Mouse (Mus musculus) cerebellum, adult 18-20 months (tissue): ENCODE results near the gene Trim24.
A peak's percentile ranks its signal among the peaks of the same experiment; 100 is the strongest.
"Not testable (repeated sequence)": the region's sequence is repeated elsewhere in the genome, so short reads cannot be mapped to it uniquely, and the experiment has no call there.

Source experiments
- DNase-seq, 2 experiments: peaks; one replicate each; pipeline ENCODE4 v3.0.0; 2021

Trim24 gene

GRCm38 (mm10) chr6:37870245-37871136 is at the start of gene Trim24:
Gene Trim24 (plus strand): TSS chr6:37870811.
- peak; percentile 93 to 96 for DNase-seq

GRCm38 (mm10) chr6:37821531-37822051 is 49.0 kb upstream of the Trim24 start:
- no peak for DNase-seq

DNA sequence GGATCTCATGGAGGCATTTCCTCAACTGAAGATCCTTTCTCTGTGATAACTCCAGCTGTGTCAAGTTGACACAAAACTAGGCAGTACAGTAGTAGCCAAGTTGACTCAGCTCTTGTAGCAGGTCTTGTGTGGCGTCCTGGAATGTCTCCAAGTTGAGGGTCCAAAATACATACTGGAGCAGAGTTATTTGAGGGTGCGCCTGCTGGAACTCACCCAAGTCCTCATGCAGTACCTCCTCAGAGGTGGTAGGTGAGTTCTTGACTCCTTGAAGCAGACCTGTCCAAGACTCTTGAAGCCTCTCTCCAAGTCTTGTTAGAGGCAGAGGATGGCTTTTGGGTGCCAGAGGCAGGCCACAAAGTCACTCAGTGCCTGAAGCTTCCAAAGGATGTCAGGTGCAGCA is 48.2 kb upstream of the Trim24 start:
- no peak for DNase-seq

DNA sequence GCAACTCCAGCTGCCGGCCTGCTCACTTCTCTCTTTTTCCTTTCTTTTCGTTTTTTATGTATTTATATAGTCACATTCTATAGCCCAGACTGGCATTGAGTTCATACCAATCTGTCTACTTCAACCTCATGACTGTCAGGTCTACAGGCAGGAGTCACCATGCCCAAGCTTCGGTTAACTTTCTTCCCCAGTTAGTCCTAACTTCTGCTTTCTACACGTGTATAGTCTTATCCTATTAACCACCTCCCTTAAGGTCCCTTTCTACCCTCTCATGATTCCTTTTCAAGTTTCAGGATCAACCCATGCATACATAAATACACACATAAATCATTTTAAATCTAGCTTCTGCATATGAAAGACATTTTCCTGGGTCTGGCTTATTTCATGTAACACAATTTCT is 46.9 kb upstream of the Trim24 start:
- no peak for DNase-seq

DNA sequence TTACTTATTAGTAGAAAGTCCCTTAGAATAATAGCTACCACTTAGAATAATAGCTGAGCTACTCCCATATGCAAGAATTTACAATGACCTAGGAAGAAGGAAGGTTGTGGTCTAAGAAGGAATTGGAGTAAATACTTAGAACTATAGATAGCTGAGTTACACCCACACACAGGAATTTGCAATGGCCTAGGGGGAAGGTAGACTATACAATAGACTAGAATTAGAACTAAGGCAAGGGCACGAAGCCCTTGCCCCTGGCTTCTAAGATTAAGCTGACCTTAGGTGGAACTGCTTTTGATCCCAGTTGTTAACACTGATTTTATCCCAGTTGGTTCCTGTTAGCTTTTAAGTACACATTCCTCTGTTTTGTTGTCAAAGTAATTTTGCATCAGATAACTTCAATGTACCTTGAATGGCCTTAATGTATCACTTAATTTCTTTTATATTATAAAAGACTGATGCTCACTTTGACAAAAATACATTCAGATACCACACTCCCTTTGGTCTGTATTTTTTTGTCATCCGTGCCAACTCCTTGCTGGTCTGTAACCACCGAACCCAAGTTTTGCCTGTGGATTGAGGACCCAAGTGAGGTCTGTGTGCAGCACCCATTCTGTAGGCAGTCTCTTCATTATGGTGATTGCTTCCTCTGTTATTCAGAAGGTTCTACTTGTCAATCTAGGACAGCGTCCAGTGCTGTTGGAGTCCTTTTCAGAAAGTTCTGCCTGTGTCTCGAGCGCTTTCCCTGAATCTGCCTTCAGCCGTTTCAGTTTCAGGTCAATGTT is 45.1 kb upstream of the Trim24 start:
- DNase-seq: not testable (repeated sequence)

DNA sequence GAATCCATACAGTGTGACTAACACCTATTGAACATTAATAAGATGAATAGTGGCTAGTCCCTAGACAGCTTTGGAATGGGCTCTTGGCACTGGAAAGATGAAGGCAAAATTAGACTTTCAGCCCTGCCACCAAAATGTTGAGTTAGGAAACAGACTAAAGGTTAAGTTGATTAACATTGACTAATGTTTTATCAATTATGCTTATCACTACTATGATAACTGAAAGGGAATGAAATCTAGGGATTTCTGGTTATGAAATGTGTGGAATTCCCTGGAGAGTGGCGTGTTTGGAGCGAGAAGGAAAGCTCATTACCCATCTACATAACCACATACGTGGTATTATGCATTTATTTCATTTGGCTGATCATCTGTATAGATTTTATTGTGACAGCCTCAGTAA is 41.7 kb upstream of the Trim24 start:
- DNase-seq: no peak

DNA sequence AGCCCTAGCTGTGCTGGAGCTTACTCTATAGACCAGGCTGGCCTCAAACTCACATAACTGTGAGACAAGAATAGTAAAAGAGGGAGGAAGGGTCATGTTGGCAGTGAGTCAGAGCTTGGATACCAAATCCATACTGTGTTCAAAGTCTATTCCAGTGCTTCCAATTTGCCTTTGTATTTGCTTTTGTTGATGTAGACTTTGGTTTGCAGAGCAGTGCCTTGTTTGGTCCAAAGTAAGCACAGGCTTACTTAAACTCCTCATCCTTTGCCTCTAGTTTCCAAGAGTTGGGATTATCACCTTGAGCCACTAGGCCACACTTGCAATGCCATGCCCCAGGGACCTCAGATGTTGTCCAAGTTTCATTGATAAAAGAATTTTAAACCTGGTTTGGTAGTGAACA is 41.0 kb upstream of the Trim24 start:
- no peak for DNase-seq

GRCm38 (mm10) chr6:37833691-37834090 is 36.9 kb upstream of the Trim24 start:
- no peak for DNase-seq

DNA sequence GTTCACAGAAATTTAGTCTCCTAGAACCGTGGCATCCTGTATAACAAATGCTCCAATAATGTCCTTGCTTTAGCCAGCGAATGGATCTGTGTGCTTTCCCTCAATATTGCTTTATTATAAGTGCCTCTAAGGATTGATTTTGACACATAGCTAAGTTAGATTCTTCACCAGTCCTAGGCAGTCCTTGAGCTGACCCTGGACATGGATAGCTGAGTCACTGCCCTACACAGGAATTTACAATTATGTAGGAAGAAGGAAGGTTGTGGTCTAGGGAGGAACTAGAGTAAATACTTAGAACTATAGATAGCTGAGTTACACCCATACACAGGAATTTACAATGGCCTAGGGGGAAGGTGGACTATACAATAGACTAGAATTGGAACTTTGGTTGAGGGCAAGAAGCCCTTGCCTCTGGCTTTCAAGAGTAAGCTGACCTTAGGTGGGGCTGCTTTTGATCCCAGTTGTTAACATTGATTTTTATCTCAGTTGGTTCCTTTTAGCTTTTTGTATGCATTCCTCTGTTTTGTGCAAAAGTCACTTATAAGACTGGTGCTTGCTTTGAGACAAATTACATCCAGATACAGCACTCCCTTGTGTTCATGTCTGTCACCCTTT is 33.6 kb upstream of the Trim24 start:
- not testable (repeated sequence) for DNase-seq

- DNase-seq: no peak
These were observed 27.6 kb upstream of the Trim24 start for GRCm38 (mm10) chr6:37842779-37843605.

DNA sequence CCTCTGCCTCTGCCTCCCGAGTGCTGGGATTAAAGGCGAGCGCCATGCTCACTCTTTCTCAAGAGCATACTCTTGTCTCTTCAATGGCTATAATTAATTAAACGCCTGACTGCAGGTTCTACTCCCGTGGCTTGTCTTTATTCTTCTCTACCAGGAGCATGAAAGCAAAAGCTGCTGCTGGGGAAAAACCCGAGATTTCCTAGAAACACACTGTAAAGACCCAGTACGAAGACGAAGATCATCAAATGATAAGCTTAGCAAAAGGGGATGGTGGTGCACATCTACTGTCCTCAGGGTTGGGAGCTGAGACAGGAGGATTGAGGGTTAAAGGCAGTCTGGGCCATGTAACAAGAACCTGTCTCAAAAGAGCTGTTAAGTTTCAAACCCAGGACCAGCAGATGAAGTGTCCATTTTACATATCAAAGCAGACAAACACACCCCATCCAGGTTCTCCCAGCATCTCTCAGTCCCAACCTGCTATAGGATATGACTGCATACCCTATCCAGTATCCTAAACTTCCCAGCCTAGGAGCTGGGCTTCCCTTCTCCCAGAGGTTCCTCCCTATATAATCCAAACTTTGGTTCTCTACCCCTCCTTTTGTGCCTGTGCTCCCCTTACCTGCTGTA is 26.9 kb upstream of the Trim24 start:
- no peak for DNase-seq

GRCm38 (mm10) chr6:37844947-37845346 is 25.7 kb upstream of the Trim24 start:
- DNase-seq: not testable (repeated sequence)

DNA sequence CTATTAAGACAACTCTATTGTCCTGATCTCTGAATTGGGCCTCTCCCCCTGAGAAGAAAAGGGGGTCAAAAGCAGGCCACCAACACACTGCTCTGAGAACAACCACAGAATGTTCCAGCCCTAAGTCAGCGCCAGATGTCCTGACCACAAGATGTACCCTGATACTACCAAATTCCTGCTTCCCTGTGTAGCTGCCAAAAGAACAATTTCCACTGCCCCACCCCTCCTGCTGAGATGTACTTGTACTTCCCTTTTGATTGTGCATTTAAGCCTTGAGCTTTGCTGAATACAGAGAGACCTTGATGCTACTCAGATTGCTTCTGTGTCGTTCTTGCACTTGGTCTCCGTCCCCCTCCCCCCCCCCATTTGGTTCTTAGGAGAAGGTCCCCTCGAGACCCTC is 23.1 kb upstream of the Trim24 start:
- not testable (repeated sequence) for DNase-seq

DNA sequence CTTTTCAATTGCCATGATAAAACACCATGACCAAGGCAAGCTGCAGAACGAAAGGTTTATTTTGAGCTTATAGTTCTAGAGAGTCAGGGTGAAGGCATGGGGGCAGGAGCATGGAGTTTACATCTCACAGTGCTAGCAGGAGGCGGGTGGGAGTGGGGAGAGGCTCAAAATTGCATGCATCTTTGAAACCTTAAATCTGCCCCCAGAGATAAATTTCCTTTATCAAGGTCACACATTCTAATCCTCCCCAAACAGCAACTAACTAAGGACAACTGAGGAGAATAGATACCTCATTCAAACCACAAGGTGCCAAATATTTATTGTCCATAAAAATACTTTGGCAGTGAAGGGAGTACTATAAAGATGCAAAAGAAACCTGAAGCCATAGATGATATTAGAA is 19.3 kb upstream of the Trim24 start:
- no peak for DNase-seq

DNA sequence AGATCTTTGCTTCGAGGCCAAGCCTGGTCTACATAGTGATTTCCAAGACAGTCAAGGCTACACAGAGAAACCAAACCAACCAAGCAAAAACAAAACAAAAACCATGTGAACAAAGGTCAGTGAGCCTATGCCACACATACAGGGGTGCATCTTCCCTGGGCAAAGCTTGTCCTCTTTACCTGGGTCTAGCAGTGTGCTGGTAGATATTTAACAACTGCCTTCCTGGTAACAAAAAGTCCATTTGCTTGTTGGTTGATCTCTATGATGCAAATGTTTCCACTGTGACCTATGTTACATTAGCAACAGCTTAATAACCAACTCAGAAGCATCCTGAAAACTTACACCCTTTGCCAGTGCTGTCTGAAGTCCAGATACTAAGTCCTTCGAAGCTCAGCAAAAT is 17.3 kb upstream of the Trim24 start:
- DNase-seq: no peak

DNA sequence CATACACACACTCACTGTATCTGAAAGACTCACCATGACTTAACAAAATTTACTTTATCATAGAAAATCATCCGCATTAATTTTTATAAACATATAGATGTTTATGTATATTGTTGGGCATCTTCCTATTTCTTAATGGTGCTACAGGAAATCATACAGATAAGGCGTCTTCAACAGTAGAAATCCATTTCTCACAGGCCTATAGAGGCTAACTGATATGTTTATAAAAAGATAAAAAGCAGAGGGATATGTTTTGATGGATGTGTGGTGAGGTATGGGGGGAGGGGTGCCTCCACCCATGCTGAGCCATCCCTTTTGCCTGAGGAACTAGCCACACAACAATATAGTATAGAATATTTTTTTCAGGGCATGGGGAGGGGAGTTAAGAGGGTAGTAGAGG is 15.2 kb upstream of the Trim24 start:
- DNase-seq: no peak

DNA sequence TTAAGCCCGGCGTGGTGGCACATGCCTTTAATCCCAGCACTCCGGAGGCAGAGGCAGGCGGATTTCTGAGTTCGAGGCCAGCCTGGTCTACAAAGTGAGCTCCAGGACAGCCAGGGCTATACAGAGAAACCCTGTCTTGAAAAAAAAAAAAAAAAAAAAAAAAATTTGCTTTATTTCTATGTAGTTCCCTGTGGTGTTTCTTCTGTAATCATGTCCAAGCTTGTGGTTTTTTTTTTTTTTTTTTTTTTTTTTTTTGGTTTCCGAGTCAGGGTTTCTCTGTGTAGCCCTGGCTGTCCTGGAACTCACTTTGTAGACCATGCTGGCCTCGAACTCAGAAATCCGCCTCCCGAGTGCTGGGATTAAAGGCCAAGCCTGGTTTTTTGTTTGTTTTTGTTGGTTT is 14.3 kb upstream of the Trim24 start:
- DNase-seq: not testable (repeated sequence)

DNA sequence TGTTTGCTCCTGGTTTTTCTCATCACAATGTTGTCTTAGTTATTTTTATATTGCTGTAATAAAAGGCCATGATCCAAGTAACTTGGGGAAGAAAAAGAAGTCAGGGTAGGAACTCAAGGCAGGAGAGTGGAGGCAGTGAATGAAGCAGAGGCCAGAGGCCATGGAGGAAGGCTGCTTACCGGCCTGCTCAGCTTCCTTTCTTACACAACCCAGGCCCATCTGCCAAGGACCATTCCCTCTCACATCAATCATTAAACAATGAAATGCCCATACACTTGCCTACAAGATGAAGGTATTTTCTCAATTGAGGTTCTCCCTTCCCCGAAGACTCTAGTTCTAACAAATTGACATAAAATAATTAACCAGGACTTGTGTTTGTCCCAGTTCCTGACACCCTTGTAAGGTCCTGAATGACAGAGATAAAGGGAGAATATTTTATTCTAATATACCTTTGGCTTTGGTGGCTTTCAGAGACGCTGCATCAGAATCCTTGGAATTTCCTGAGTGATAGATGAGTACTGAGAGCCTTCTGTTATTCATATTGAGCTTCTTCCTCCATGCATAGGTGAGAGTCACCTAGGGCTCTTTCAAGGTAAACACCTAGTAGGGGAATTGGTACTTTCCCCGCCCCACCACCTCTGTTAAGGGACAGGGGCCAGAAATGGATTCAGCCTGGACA is 13.3 kb upstream of the Trim24 start:
- no peak for DNase-seq

GRCm38 (mm10) chr6:37858126-37858525 is 12.5 kb upstream of the Trim24 start:
- no peak for DNase-seq

DNA sequence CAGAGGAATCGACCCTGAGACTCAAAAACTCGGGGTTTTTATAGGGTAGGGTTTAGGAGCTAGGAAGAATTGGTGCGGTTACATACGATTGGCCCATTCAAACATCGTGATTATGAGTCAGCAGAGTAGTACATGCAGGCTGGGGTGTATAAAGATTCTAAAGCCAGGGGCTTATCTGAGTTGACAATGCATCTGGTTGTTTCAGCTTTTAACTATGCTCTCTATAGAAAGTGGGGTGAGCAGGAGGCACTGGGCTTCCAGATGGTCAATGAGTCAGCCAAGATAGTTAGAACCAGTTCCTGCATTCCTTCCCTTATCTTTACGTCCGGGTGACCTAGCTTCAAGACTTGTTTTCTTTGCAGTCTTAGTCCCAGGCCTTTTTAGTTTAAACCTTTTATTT is 7.7 kb upstream of the Trim24 start:
- DNase-seq: no peak
